Mouse (Mus musculus) inflammation-experienced regulatory T-cells, adult 6 months (primary cell): Measurements from ENCODE around the gene Ptpn6. TPM values are rescaled to one million over a fixed set of nuclear protein-coding genes. Genes with fewer than 3 reads are reported as not detected.
"Not testable (repeated sequence)": the region's sequence is repeated elsewhere in the genome, so short reads cannot be mapped to it uniquely, and the experiment has no call there.

ENCODE experiments used
- ATAC-seq: one replicate; pipeline ENCODE4 v1.8.0; 2017
- polyA plus RNA-seq, 3 experiments: library from polyadenylated mRNA; unstranded; fragments of 100-300 nt; shearing (Covaris generic); gene quantifications; one replicate each; pipeline ENCODE4 v1.2.1; 2017

Gene Ptpn6
- polyA plus RNA-seq, 3 experiments from 2014 or later = 143 to 191 (median 176) TPM

DNA sequence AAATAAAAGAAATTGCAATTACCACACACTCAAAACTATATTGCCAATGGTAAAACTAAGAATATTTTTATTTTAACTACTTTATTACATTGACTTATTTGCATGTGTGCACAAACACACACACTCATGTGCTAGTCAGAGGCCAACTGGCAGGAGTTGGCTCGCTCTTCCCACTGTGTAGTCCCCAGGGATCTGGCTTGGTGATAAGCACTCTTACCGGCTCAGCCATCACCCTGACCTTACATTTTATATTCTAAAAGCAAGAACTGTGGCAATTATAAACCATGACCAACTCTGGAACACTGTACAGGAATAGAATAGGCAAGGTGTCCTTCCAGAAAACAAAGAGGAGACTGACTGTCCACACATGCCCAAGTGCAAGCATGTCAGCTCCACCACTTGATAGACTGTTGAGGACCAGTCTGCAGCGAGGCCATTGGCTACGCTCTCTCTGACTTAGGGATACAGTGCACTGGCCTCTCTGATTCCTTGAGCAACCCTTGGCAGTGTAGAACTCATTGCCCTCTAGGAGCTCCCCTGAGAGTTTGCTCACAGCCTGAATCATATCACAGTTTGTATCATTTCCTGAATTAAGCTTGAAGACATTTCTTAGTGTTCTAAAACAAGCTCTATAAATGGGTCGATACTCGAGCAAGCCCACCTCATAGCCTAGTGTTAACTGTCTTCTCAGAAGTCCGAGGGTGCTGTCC, 41.9 kb downstream of the Ptpn6 start:
- ATAC-seq = no peak

DNA sequence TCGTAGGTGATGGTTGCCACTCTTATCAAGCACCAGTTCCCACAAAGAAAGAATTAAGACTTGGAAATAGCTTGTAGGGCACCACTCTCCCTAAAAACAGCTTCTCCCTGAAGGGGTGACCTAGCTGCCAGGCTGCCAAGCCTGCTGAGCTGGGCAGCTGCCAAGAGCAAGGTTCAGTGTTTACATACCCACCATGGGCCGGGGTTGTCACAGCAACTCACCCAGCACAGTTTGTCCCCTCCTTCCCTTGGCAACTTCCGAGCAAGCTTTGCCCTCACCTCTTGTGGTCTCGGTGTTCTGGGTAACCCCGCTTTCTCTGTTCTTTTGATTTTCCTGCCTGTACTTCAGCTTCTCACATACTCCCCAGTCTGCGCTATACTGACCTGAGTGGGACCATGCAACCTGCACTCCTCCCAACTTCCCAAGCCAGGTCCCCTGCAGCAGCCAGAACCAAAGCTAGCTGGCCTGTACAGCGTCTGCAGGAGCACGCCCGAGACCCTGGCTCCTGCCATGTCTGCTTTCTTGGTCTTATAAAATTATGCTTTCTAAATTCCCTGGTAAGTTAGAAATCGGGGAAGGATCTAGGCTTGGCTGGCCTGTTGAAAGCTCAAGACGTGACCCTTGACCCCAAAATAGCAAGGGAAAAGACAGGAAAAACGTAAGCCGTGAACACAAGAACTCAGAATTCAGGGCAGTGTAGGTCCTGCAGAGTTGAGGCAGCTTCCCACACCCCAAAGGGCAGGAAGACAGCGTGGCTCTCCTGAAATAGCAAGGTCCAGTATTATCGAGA, 44.2 kb downstream of the Ptpn6 start:
- ATAC-seq = peak; percentile 41

DNA sequence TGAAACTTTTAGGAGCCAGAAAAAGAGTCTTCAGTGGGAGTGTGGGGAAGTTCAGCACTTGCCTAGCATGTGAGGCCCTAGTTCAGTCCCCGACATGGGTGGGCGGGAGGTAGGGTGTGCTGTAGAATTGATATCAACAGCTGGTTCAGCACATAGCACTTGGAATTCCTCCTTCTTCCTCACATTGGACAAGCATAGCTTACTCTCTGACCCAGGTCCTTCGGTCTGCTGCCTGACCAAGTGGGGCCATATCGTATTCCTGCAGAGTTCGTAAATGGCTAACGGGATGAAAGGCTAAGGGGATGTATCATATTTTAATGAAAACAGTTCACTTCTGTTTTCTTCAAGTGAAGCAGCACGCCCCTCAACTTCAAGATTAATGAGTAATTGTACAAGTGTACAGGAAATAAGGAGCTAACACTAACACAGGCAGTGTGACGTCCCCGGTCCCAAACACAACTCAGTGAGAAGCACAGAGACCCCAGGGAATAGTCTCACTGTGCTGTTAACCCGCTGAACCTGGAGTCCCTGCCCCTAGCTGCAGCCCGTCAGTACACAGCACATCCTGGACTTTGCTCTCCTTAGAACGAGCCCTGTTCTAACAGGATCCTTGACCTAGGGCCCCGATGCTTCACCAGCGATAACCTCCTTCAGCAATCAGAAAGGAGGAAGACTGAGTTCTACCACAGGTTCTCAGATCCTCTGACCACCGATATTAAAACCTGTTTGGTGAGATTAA, 45.1 kb downstream of the Ptpn6 start:
- no peak for ATAC-seq

DNA sequence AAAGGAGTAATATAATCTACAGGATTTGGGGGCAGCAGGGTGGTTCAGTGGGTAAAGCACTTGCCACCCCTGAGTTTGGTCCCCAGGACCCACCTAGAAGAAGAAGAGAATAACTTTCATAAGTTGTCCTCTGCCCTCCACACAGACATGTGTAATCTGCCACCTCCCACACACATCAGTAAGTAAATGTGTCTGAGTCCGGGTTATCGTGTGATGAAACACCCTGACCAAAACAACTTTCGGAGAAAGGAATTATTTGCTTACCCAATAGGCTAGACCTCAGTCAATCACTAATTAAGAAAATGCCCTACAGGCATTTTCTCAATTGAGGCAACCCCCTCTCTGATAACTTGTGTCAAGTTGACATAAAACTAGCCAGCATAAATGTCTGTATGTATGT, 48.0 kb downstream of the Ptpn6 start:
- ATAC-seq = no peak

DNA sequence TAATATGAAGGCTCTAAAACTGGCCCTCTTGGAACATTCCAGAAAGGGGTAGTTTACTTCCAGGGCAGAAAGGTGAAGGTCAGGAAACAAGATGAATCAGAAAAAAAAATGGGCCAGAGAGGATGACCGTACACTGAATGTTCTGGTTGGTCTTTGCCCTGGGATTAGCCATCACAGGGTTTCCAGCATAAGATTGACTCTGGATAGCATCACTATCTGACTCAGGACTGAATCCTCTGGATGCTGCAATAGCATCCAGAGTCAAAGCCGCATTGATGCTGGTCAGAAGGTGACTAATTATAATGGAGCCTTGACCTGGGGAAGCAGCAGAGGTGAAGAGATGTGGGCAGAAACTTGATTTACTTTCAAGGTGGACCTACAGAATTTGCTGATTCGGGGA, 49.5 kb downstream of the Ptpn6 start:
- no peak for ATAC-seq

DNA sequence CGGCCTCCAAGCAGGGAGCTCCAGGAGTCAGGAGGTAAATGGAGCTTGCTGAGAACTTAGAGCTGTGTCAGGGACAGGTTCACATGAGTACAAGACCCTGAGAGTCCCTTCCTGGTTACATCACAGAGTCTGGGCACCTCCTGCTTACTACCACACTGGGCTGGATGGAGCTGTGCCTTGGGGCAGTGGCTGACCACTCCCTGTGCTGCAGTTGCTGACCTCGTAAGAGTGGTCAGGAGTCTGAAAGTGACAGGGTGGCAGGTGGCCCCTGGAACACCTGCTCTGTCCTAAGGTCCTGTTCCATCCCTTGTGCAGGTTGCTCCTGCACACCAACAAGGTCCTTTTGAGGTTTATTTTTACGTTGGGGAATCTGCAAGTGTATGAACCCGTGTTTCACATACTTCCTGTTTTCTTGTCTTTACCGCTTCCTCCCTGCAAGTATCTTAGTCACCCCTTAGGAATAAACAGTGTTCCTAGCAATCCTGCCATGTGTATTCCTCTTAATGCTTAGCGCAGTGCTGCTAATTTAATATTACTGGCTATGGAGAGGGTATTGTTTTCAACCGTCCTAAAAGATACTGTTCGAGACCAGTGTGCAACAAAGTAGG, 50.3 kb downstream of the Ptpn6 start:
- no peak for ATAC-seq

DNA sequence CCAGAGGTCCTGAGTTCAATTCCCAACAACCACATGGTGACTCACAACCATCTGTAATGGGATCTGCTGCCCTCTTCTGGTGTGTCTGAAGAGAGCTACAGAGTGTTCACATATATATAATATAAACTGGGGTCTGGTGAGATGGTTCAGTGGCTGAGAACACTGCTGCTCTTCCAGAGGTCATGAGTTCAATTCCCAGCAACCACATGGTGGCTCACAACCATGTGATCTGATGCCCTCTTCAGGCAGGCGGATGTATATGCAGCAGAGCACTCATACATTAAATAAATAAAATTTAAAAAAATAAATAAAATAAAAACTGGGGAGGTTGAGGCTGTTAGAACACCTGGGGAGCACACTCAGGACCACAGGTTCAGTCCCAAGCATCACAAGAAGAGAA, 51.9 kb downstream of the Ptpn6 start:
- not testable (repeated sequence) for ATAC-seq

DNA sequence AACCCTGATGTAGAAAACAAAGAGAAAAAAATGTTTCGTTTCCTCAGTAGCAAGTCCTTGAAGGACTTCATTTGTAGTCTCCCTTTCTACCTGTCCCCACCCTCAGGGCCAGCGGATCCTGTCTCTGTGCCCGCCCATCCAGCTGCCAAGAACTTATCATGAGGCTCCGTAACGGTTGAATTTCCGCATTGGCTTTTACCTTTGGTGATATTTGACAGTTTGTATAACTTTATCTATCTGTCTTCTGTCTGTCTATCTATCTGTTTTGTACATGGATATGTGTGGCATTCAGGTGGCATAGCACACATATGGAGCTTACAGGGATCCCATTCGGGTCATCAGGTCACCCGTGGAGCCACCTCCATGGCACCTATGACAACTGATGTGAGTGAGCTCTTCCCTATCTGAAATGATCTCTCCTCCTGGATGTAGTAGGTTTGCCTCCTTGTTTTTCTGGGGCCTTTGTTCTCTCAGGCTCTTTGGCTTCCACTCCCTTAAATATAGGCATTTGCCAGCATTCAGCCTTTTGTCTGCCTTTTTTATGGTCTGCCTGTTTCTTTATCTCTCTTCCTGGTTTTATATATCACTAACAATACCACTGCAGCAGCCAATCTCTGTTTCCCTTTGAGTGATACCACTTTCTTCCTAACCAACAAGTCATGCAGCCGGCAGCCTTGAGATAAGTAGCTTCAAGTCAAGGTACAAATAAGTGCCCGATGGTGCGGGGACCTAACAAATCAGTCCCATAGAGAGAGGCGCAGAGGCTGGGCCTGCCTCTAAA, 52.7 kb downstream of the Ptpn6 start:
- ATAC-seq = no peak

DNA sequence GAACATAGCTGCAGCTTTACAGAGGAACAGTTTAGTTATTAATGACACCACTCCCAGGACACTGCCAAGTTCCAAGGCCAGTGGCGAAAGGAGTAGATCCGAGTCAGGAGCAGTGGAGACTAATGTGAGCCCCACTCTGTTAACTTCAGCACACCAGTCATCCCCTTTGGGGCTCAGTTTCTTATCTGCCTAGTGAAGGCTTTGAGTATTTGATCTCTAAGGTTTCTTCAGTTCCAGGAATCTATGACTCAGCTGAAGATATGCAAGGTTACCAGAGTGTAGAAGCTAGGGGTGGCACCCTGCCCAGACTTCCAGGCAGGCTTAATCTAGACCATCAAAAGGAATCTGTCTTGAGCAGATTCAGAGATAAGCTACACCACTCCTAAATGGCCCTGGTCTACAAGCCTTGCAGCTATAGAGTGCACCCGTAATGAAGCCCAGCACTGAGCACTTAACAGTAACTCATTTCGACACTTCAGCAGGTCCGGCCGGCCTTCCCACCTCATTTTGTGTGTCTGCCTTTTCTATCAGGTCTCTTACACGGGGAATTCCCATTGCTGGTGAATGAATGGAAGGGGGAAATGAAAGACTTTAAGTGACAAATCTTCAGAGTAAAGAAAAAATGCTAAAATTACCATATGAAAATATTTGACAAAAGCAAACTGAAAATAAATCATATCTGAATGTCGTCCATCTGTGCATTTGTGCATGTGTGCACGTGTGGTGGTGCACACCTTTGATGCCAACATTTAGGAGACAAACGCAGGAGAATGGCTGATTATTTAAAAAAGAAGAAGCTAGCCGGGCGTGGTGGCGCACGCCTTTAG, 54.7 kb downstream of the Ptpn6 start:
- peak; percentile 56 for ATAC-seq

DNA sequence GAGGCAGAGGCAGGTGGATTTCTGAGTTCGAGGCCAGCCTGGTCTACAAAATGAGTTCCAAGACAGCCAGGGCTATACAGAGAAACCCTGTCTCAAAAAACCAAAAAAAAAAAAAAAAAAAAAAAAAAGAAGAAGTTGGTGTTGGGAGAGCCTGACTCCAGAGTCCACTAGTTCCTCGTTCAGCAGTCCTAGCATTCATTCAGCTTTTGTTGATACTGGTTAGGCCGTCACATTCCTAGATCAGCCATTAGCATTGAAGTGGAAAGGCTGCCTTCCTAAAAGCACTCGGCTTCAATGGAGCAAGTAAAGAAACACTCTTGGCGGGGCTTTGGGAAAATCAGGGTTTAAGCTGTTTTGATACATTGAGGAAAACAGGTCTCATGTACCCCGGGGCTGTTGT, 56.2 kb downstream of the Ptpn6 start:
- not testable (repeated sequence) for ATAC-seq

DNA sequence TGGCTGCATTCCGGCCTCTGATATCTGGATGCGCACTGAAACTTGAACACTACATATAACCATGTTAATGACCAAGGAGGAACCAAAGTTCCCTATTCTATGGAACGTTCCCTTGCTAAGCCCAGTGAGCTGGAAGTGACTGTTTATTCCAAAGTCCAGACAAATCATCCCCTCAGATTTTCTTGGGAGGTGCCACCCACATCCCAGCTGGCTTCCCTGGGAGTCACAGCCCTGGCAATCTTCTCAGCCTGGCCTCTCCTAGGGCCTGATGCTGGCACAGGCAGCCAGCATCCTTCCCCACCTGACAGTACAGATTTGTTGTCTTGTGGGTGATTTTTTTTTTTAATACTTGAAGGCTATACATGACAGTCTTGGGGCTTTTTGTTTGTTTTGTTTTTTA, 59.0 kb downstream of the Ptpn6 start:
- no peak for ATAC-seq

DNA sequence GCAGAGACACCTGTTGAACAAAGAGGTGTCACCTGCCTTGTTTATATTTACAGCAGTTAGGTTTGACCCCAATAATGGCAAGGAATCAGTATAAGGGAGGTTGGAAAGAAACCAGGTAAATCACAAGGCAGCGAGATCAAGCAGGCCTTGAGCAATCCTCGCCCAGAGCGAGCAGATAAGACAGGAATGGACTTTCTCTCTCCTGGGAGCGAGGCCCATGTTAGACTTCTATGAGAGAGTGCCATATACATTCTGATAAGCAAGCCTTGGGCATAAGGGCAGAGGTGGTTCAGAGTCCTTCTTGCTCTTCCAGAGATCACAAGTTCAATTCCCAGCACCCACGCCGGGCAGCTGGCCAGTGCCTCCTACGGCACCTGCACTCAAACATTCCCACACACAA, 59.7 kb downstream of the Ptpn6 start:
- no peak for ATAC-seq

DNA sequence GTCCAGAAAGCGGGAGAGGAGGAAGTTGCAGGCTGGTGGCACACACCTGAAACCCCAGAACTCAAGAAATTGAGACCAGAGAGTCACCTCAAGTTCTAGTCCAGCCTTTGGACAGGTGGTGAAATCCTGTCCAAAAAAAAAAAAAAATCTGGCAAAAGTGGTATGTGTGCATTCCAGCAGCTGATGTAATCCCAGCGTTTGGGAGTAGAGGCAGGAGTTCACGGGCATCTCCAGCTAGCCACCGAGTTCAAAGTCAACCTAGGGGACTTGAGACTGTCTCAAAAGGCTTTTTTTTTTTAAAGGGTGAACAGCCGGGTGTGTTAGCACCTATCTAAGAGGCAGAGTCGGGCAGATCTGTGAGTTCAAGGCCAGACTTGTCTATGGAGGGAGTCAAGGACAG, 62.3 kb downstream of the Ptpn6 start:
- ATAC-seq = no peak

DNA sequence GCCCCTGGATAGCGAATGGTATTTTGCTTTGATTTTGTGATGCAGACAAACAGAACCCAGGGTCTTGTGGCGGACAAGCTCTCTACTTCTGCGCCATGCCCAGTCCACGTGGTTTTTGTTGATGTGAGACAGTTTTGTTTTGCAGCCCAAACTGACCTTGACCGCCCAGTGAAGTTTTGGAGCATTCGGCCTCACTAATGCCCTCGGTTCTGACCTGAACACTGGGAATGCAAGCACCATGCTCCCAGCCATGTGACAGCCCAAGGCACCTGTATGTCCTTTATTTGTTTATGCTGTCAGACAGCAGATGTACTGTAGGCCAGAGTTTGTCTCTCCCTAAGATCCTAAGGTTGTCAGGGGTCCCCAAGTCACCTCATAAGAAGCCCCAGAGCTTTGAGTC, 63.9 kb downstream of the Ptpn6 start:
- ATAC-seq = no peak

DNA sequence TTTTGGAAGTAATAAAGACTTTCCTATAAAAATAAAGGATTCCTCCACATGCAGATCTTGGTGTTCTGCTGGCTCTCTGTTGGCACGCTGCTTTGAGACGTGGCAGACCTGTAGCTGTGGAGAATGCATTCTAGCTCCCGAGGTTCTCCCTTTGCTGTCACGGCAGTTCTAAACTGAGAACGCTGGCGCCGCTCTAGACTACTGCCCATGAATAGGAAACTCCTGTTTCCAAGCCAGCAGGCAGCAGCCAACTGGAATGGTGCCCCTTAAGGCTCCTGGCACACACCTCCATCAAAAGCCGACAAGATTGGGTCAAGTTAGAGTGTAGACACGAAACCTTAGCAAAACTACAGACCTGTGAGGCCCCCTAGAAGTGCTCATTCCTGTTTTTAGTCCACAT, 64.9 kb downstream of the Ptpn6 start:
- no peak for ATAC-seq

DNA sequence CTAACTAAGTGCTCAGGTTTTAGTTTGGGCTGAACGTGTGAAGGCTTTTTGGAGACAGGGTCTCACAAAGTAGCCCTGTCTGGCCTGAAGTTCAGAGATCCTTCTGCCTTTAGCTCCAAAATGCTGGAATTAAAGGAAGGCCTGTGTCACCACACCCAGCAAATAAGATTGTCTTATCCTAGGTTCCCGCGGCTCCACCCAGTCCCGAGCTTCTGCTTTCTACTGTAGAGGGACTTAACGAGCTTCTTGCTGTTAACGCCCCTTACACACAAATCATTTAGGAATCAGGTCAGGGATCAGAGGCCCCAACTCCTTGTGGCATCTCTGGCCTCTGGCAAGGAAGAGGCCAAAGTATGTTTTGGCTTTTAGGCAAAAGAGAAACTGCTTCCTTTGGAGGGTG, 66.4 kb downstream of the Ptpn6 start:
- no peak for ATAC-seq

Other genes with a start within 250 kb of the Ptpn6 start
- not detected for gene C1rl, start 245.6 kb downstream of the Ptpn6 start, polyA plus RNA-seq
- under 1 TPM; 0.19 to 0.44 (median 0.43) TPM for gene C1ra, start 226.3 kb downstream of the Ptpn6 start, polyA plus RNA-seq
- gene C1s1, start 196.4 kb downstream of the Ptpn6 start, polyA plus RNA-seq = not detected
- gene C1rb, start 168.4 kb downstream of the Ptpn6 start, polyA plus RNA-seq = not detected
- gene C1s2, start 102.6 kb downstream of the Ptpn6 start, polyA plus RNA-seq = not detected
- 10 to 100 TPM; 20.3 to 27.2 (median 24.9) TPM for gene Lpcat3, start 75.7 kb downstream of the Ptpn6 start, polyA plus RNA-seq
- 100 to 1,000 TPM; 373 to 490 (median 480) TPM for gene Emg1, start 26.5 kb downstream of the Ptpn6 start, polyA plus RNA-seq
- gene Phb2, start 26.4 kb downstream of the Ptpn6 start, polyA plus RNA-seq = 10 to 100 TPM; 60.8 to 70.7 (median 70.0) TPM
- gene Grcc10, start 2.7 kb upstream of the Ptpn6 start, polyA plus RNA-seq = 100 to 1,000 TPM; 415 to 626 (median 536) TPM
- not detected for gene Gm45234, start 17.3 kb upstream of the Ptpn6 start, polyA plus RNA-seq
- gene Atn1, start 17.8 kb upstream of the Ptpn6 start, polyA plus RNA-seq = 1 to 10 TPM; 4.8 to 5.4 (median 5.2) TPM
- gene Eno2, start 31.0 kb upstream of the Ptpn6 start, polyA plus RNA-seq = 10 to 100 TPM in 2 of 3 experiments, 1 to 10 TPM in 1; 3.5 to 23.1 (median 12.8) TPM
- 1 to 10 TPM; 1.5 to 4.2 (median 3.4) TPM for gene Lrrc23, start 41.0 kb upstream of the Ptpn6 start, polyA plus RNA-seq
- gene Spsb2, start 69.9 kb upstream of the Ptpn6 start, polyA plus RNA-seq = 1 to 10 TPM; 1.5 to 3.2 (median 2.1) TPM
- 10 to 100 TPM; 77.6 to 91.2 (median 82.5) TPM for gene Tpi1, start 75.6 kb upstream of the Ptpn6 start, polyA plus RNA-seq
- 10 to 100 TPM; 69.1 to 81.5 (median 73.8) TPM for gene Usp5, start 90.8 kb upstream of the Ptpn6 start, polyA plus RNA-seq
- 100 to 1,000 TPM in 1 of 3 experiments, 10 to 100 TPM in 1, 1 to 10 TPM in 1; 7.6 to 142 (median 17.9) TPM for gene Cdca3, start 90.8 kb upstream of the Ptpn6 start, polyA plus RNA-seq
- gene Gnb3, start 101.6 kb upstream of the Ptpn6 start, polyA plus RNA-seq = under 1 TPM in 2 of 3 experiments, not detected in 1; 0.44 to 0.48 TPM
- under 1 TPM in 2 of 3 experiments, not detected in 1; 0.30 to 0.36 TPM for gene P3h3, start 119.0 kb upstream of the Ptpn6 start, polyA plus RNA-seq
- under 1 TPM in 2 of 3 experiments, not detected in 1; 0.16 to 0.19 TPM for gene Gpr162, start 125.3 kb upstream of the Ptpn6 start, polyA plus RNA-seq
- 100 to 1,000 TPM; 319 to 446 (median 407) TPM for gene Cd4, start 149.5 kb upstream of the Ptpn6 start, polyA plus RNA-seq
- gene Lag3, start 173.0 kb upstream of the Ptpn6 start, polyA plus RNA-seq = 10 to 100 TPM; 30.8 to 40.1 (median 38.3) TPM
- 10 to 100 TPM in 2 of 3 experiments, 1 to 10 TPM in 1; 9.5 to 15.5 (median 12.1) TPM for gene Ptms, start 181.4 kb upstream of the Ptpn6 start, polyA plus RNA-seq
- 10 to 100 TPM; 35.6 to 70.5 (median 42.2) TPM for gene Mlf2, start 192.7 kb upstream of the Ptpn6 start, polyA plus RNA-seq
- 10 to 100 TPM; 36.7 to 65.7 (median 62.6) TPM for gene Cops7a, start 226.8 kb upstream of the Ptpn6 start, polyA plus RNA-seq